Mouse (Mus musculus): ENCODE data around the gene Pkdcc. TPM values are rescaled to one million over a fixed set of nuclear protein-coding genes. Genes with fewer than 3 reads are reported as not detected.
A peak's percentile ranks its signal among the peaks of the same experiment; 100 is the strongest.

The Pkdcc gene
- polyA plus RNA-seq (2014; fragmentation: Nextera tagmentation; extraction: Ambion mirVana): 28.4 and 28.9 TPM in 2 replicates

DNA sequence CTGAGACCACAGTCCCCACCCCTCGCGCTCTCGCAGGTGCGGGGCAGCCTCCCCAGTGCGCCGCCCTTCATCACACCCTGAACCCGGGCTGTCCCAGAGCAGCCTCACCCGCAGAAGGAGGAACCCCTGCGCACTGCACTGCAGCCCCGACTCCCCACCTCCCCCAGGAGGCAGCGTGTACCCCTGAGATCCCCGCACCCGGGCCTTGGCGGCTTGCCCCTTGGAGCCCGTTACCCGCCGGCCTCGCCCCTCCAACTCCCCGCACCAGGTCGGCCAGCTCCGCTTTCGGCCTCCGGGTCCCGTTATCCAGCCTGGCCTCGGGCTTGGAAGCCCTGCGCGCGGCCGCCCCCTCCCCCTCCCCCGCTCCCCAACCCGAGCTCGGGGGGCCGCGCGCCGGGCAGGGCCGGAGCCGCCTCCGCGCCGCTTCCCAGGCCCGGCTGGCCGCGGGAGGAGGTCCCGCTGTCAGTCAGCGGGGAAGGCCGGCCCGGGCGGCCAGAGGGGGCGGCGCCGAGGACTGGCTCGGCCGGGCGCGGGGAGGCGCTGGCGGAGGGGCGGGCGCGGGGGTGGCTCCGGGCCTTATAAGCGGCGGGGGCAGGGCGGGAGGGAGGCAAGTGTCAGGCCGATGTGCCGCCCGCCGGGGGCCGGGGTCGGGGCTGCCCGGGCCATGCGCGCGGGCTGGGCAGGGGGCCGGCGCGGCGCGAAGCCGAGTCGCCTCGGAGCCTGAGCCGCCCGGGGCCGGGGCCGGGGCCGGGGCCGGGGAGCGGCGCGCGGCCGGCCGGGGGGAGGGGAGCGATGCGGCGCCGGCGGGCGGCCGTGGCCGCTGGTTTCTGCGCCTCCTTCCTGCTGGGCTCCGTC lies at the start of gene Pkdcc:
TSS of gene Pkdcc (plus strand) at position 619 of the 855 bp plus-strand sequence.
- Histone ChIP-seq H3K27me3 (ENCODE audit: control insufficient read depth, insufficient read depth, low read length) (no peaks in the 10 kb centered on the region), H3K9ac (replicated peaks; ENCODE audit: low read depth, low read length) (peak within 1 kb of the TSS; percentile 95), H3K9me3 (ENCODE audit: control insufficient read depth, low read depth, low read length) (no peaks in the 10 kb centered on the region), H3K4me1 (ENCODE audit: control insufficient read depth, insufficient read depth, low read length) (peaks cover 46% of the 10 kb centered on the region), H3K36me3 (ENCODE audit: control insufficient read depth, insufficient read depth, low read length) (no peaks in the 10 kb centered on the region), H3K27ac (ENCODE audit: low read length) (peak within 1 kb of the TSS; percentile 89), H3K4me2 (replicated peaks; ENCODE audit: low read depth, low read length) (peak within 1 kb of the TSS; percentile 57), H3K4me3 (ENCODE audit: low read depth, low read length) (peak within 1 kb of the TSS; percentile 85)
- peak; percentile 84 for ATAC-seq (ENCODE audit: insufficient number of reproducible peaks, insufficient read depth, low FRiP score, low read depth)
- under 1% methylated on average over 93 of the region's 105 CpGs for WGBS

GRCm38 (mm10) chr17:83166195-83166594 lies 48.9 kb upstream of the Pkdcc start:
- H3K27ac ChIP-seq (ENCODE audit: low read length): no peak overlapping the region
- WGBS: 65% methylated on average over 5 of the region's 5 CpGs
- no peak for ATAC-seq (ENCODE audit: insufficient number of reproducible peaks, insufficient read depth, low FRiP score, low read depth)
- no peaks in the 10 kb centered on the region for H3K27me3 ChIP-seq (ENCODE audit: control insufficient read depth, insufficient read depth, low read length)
- H3K9me3 ChIP-seq (ENCODE audit: control insufficient read depth, low read depth, low read length): no peaks in the 10 kb centered on the region
- peaks cover 15% of the 10 kb centered on the region for H3K4me1 ChIP-seq (ENCODE audit: control insufficient read depth, insufficient read depth, low read length)
- no peak overlapping the region for H3K9ac ChIP-seq (replicated peaks; ENCODE audit: low read depth, low read length)
- no peak overlapping the region for H3K4me2 ChIP-seq (replicated peaks; ENCODE audit: low read depth, low read length)
- no peak overlapping the region for H3K4me3 ChIP-seq (ENCODE audit: low read depth, low read length)
- H3K36me3 ChIP-seq (ENCODE audit: control insufficient read depth, insufficient read depth, low read length): no peaks in the 10 kb centered on the region

GRCm38 (mm10) chr17:83176146-83176545 lies 38.9 kb upstream of the Pkdcc start:
- H3K4me2 ChIP-seq (replicated peaks; ENCODE audit: low read depth, low read length): no peak overlapping the region
- H3K4me1 ChIP-seq (ENCODE audit: control insufficient read depth, insufficient read depth, low read length): peaks cover 5% of the 10 kb centered on the region; the same call in 1 of the 2 replicates
- H3K9ac ChIP-seq (replicated peaks; ENCODE audit: low read depth, low read length): no peak overlapping the region
- peaks cover 3% of the 10 kb centered on the region; the same call in 1 of the 2 replicates for H3K9me3 ChIP-seq (ENCODE audit: control insufficient read depth, low read depth, low read length)
- no peak for ATAC-seq (ENCODE audit: insufficient number of reproducible peaks, insufficient read depth, low FRiP score, low read depth)
- no peaks in the 10 kb centered on the region for H3K27me3 ChIP-seq (ENCODE audit: control insufficient read depth, insufficient read depth, low read length)
- no peaks in the 10 kb centered on the region for H3K36me3 ChIP-seq (ENCODE audit: control insufficient read depth, insufficient read depth, low read length)
- 86% methylated on average over 4 of the region's 4 CpGs for WGBS
- no peak overlapping the region for H3K27ac ChIP-seq (ENCODE audit: low read length)
- H3K4me3 ChIP-seq (ENCODE audit: low read depth, low read length): no peak overlapping the region

DNA sequence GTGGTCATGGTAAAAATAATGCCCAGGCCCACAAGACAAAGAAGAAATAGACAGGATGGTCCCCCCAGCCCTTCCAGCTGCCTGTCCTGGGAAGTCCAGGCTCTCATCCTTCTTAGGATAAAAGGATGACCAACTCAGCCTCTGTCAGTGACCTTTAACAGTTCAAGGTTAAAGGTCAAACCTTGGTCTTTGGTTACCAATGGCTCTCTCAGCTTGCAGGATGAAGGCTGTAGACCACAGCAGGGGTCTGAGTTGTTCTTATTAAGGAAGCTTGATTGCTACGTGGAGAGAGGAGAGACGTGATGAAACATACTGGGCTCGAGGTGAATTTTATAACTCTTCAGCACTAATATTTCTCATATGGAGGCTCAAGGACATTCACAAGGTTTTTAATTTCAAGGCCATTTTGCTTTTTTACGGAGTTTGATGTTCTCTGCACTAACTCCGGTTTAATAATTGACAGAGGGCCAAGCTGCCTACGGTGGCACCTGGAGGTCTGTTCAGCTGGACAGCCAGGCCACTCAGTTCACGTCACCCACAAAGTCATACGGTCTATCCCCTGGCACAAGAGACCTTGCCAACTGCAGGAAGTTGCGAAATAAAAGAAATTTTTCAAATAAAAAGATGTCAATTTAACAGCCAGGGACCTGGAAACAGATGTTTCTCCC lies 36.5 kb upstream of the Pkdcc start:
- no peak overlapping the region for H3K4me3 ChIP-seq (ENCODE audit: low read depth, low read length)
- 59% methylated on average over 9 of the region's 9 CpGs for WGBS
- H3K4me1 ChIP-seq (ENCODE audit: control insufficient read depth, insufficient read depth, low read length): peaks cover 5% of the 10 kb centered on the region; the same call in 1 of the 2 replicates
- H3K36me3 ChIP-seq (ENCODE audit: control insufficient read depth, insufficient read depth, low read length): no peaks in the 10 kb centered on the region
- no peak overlapping the region for H3K27ac ChIP-seq (ENCODE audit: low read length)
- H3K27me3 ChIP-seq (ENCODE audit: control insufficient read depth, insufficient read depth, low read length): no peaks in the 10 kb centered on the region
- ATAC-seq (ENCODE audit: insufficient number of reproducible peaks, insufficient read depth, low FRiP score, low read depth): no peak
- no peak overlapping the region for H3K4me2 ChIP-seq (replicated peaks; ENCODE audit: low read depth, low read length)
- H3K9me3 ChIP-seq (ENCODE audit: control insufficient read depth, low read depth, low read length): no peaks in the 10 kb centered on the region
- H3K9ac ChIP-seq (replicated peaks; ENCODE audit: low read depth, low read length): no peak overlapping the region

DNA sequence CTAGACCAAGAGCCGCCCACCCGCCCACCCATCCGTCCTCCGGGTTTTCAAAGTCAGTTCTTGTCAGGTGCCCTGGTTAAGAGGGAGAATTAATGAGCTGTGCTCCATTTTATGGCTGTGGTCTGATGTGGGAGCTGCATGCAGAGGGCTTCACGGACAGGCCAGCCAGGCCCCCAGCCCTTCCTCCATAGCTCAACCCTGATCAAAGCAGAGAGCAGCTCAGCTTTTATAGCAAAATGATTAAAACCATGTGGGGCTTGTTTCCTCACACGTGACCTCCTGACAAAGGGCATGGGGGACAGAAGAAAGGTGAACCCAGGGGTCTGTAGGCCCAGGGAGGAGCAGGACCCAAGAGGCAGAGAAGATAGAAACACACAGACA lies 36.0 kb upstream of the Pkdcc start:
- Histone ChIP-seq H3K9me3 (ENCODE audit: control insufficient read depth, low read depth, low read length) (no peaks in the 10 kb centered on the region), H3K4me2 (replicated peaks; ENCODE audit: low read depth, low read length) (no peak overlapping the region), H3K27me3 (ENCODE audit: control insufficient read depth, insufficient read depth, low read length) (no peaks in the 10 kb centered on the region), H3K27ac (ENCODE audit: low read length) (no peak overlapping the region), H3K36me3 (ENCODE audit: control insufficient read depth, insufficient read depth, low read length) (no peaks in the 10 kb centered on the region), H3K4me1 (ENCODE audit: control insufficient read depth, insufficient read depth, low read length) (peaks cover 5% of the 10 kb centered on the region; the same call in 1 of the 2 replicates), H3K4me3 (ENCODE audit: low read depth, low read length) (no peak overlapping the region), H3K9ac (replicated peaks; ENCODE audit: low read depth, low read length) (no peak overlapping the region)
- 52% methylated on average over 6 of the region's 6 CpGs for WGBS
- ATAC-seq (ENCODE audit: insufficient number of reproducible peaks, insufficient read depth, low FRiP score, low read depth): no peak

DNA sequence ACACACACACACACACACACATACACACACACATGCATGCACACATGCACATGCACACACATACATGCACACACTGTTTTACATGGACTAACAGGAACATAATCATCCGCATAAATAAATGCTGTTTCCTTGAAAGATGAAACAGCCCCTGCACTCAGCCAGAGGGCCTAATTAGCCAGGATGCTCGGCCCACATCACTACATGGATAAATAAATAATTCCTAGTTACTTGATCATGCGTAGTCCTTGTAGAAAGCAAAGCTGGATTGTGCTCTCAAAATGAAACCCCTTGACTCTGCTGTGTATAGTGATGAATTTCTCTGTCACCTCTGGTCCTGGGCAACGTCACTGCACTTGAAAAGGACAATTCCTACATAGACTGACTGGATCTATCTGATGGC lies 35.5 kb upstream of the Pkdcc start:
- H3K9me3 ChIP-seq (ENCODE audit: control insufficient read depth, low read depth, low read length): peaks cover 2% of the 10 kb centered on the region; the same call in 1 of the 2 replicates
- WGBS: 76% methylated on average over 4 of the region's 4 CpGs
- peaks cover 5% of the 10 kb centered on the region; the same call in 1 of the 2 replicates for H3K4me1 ChIP-seq (ENCODE audit: control insufficient read depth, insufficient read depth, low read length)
- H3K27ac ChIP-seq (ENCODE audit: low read length): no peak overlapping the region
- H3K36me3 ChIP-seq (ENCODE audit: control insufficient read depth, insufficient read depth, low read length): no peaks in the 10 kb centered on the region
- H3K4me2 ChIP-seq (replicated peaks; ENCODE audit: low read depth, low read length): no peak overlapping the region
- no peaks in the 10 kb centered on the region for H3K27me3 ChIP-seq (ENCODE audit: control insufficient read depth, insufficient read depth, low read length)
- no peak overlapping the region for H3K4me3 ChIP-seq (ENCODE audit: low read depth, low read length)
- no peak overlapping the region for H3K9ac ChIP-seq (replicated peaks; ENCODE audit: low read depth, low read length)
- ATAC-seq (ENCODE audit: insufficient number of reproducible peaks, insufficient read depth, low FRiP score, low read depth): no peak

GRCm38 (mm10) chr17:83181086-83181485 lies 34.0 kb upstream of the Pkdcc start:
- no peak for ATAC-seq (ENCODE audit: insufficient number of reproducible peaks, insufficient read depth, low FRiP score, low read depth)
- 78% methylated on average over 7 of the region's 7 CpGs for WGBS
- no peak overlapping the region for H3K4me3 ChIP-seq (ENCODE audit: low read depth, low read length)
- no peaks in the 10 kb centered on the region for H3K36me3 ChIP-seq (ENCODE audit: control insufficient read depth, insufficient read depth, low read length)
- no peak overlapping the region for H3K9ac ChIP-seq (replicated peaks; ENCODE audit: low read depth, low read length)
- H3K9me3 ChIP-seq (ENCODE audit: control insufficient read depth, low read depth, low read length): peaks cover 5% of the 10 kb centered on the region; the same call in 1 of the 2 replicates
- 0 out of 2 replicates have a peak, but pooled peaks cover 5% of the 10 kb centered on the region for H3K4me1 ChIP-seq (ENCODE audit: control insufficient read depth, insufficient read depth, low read length)
- no peak overlapping the region for H3K4me2 ChIP-seq (replicated peaks; ENCODE audit: low read depth, low read length)
- H3K27ac ChIP-seq (ENCODE audit: low read length): no peak overlapping the region
- no peaks in the 10 kb centered on the region for H3K27me3 ChIP-seq (ENCODE audit: control insufficient read depth, insufficient read depth, low read length)

GRCm38 (mm10) chr17:83181592-83181991 lies 33.5 kb upstream of the Pkdcc start:
- Histone ChIP-seq H3K9ac (replicated peaks; ENCODE audit: low read depth, low read length) (no peak overlapping the region), H3K9me3 (ENCODE audit: control insufficient read depth, low read depth, low read length) (peaks cover 5% of the 10 kb centered on the region; the same call in 1 of the 2 replicates), H3K27ac (ENCODE audit: low read length) (no peak overlapping the region), H3K4me3 (ENCODE audit: low read depth, low read length) (no peak overlapping the region), H3K27me3 (ENCODE audit: control insufficient read depth, insufficient read depth, low read length) (no peaks in the 10 kb centered on the region), H3K4me1 (ENCODE audit: control insufficient read depth, insufficient read depth, low read length) (no peaks in the 10 kb centered on the region), H3K36me3 (ENCODE audit: control insufficient read depth, insufficient read depth, low read length) (no peaks in the 10 kb centered on the region), H3K4me2 (replicated peaks; ENCODE audit: low read depth, low read length) (no peak overlapping the region)
- 61% methylated on average over 7 of the region's 7 CpGs for WGBS
- no peak for ATAC-seq (ENCODE audit: insufficient number of reproducible peaks, insufficient read depth, low FRiP score, low read depth)

Measured in stomach, embryonic 14.5 days (tissue).